Mouse (Mus musculus) hematopoietic stem cell, adult 5-6 weeks (primary cell): Measurements from ENCODE around the gene Tmem242. TPM values are rescaled to one million over a fixed set of nuclear protein-coding genes. Genes with fewer than 3 reads are reported as not detected.
A peak's percentile ranks its signal among the peaks of the same experiment; 100 is the strongest.

ENCODE experiments used
- ATAC-seq, 2 experiments: fragments of 125-278 bp in 1 of 2; replicated peaks in 1 of 2; 2 replicates each; pipeline ENCODE4 v1.8.0; 2016 to 2017; ENCODE audit warnings: inconsistent platforms in 2 of 2, mild to moderate bottlenecking in 2 of 2, moderate number of reproducible peaks in 2 of 2, low read depth in 1 of 2, moderate TSS enrichment in 1 of 2; ENCODE audit not compliant: low FRiP score in 2 of 2, poor library complexity in 2 of 2, severe bottlenecking in 2 of 2, insufficient read depth in 1 of 2, low TSS enrichment in 1 of 2
- total RNA-seq: library from RNA; stranded (forward); fragments of 172-1452, 232-1000 nt; gene quantifications from 2 replicates; pipeline ENCODE4 v1.2.3, GENCODE M21; 2017

Tmem242 gene
- total RNA-seq, 1 experiment from 2014 or later, result 25.4 TPM

DNA sequence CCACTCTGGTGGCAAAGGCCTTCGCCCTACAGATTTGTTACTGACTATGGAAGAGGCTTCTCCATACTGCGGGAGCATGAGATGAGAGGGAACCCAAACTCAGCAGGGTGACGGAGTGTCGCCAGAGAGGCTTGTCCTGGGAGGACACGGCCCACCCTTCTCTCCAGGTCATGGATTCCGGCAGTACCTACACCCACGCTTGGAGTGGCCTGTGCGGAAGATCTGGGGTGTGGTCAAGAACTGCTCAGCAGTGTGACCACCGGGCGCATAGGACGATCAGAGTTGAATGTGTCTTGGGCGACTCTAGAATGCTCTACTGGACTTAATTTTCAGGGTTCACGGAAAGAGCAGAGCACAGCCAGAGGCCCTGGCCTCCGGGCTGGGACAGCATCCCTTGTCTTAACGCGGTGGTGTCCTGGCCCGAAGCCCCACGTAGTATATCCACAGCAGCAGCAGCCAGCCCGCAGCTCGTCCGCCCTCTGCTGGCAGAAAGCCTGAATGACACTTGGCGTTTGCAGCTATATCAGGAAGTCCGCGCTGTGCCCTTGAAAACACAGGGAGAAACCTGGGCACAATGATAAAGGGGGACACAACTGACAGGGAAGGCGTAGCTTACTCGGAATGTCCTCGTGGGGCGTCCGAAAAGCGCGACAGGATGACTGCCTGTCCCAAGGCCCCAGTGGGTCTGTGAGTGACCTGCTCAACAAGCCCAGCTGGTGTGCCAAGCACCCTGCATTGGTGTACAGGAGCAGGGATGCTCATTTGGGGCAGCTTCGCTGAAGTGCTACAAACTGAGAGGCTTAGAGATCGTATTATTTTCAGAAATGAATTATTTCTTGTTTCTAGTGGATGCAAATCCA lies 42.7 kb downstream of the Tmem242 start:
- ATAC-seq, result peak; percentile 79 to 89

DNA sequence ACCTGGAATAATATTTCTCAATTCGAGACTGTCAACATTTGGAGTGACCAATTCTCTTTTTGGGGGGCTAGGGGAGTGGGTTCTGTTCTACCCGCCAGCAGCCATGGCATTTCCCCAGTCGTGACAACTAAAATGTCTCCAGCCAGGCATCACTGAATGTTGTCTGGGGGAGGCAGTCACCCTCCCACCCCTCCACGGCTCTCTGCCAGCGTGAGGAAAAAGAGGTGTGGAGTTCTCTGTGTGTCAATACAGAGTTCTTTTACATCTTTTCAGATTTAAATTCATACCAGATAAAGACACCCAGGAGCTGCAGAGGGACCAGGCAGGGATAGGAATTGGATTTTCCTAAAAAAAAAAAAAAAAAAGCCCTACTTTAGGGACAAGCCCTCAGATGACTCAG lies 43.8 kb downstream of the Tmem242 start:
- ATAC-seq, result no peak

DNA sequence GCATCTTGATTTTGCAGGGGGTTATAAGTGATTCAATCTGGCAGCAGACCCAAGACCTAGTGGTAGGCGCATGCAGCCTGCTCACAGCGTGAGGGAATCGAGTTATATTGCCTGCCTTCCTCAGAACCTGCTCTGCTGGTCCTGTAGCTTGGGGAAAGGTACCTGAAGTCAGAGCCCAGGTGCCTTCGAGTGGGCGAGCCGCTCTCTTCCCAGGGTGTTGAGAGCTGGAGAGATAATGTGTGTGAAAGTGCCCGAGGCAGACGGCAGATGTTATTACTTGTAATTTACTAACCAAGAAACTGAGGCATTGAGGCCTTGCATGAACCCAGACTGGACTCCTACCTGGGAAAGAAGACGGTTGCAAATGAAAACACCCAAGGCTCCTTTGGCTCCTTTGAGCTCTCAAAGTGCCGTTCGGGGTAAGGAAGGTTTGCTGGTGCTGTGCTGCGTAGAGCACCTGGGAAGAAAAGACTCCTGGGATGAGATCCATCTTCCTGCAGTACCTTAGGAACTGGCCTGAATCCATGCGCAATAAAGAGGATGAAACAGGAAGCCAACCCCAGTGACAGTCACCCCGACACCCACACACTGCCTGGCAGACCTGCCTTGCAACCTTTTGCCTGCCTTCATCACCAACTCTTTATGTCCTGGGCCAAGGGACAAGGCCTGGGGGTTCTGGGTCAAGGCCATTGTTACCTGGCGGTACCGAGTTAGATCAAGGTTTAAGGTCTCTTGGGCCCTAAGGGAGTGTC lies 44.4 kb downstream of the Tmem242 start:
- no peak for ATAC-seq

DNA sequence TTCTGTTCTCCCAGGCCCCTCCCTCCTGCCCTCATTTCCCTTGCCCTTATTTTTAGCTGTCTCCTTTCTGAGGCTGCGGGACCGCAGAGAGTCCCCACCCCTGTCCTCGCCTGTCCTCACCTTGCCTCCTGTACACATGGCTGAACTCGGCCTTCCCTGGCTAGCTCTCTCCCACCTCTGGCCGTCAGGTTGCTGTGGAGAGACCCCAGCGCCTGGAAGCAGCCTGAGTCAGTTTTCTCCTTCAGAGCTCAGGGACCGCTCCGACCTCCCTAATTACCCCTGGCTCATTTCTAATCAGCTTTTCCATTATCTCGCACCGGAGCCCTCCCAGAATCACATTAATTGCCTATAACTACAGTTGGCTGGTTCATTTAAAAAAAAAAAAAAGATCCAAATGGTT lies 49.4 kb downstream of the Tmem242 start:
- no peak for ATAC-seq

DNA sequence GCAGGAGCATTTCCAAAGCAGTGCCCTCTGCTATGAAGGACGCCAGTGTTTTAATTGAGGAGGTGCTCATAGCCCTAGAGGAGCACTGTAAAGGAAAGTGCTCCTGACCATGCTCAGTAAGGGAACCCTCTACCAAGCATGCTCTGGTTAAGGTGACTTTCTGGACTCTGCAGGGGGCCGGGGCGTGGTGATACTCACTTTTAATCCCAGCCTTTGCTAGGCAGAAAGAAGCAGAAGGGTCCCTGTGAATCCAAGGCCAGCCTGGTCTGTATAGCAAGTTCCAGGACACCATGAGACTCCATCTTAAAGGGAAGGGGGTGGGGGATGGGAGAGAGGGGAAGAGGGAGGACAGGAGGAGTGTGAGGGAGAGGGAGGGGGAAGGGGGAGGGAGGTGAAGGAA lies 51.7 kb downstream of the Tmem242 start:
- ATAC-seq, result no peak

DNA sequence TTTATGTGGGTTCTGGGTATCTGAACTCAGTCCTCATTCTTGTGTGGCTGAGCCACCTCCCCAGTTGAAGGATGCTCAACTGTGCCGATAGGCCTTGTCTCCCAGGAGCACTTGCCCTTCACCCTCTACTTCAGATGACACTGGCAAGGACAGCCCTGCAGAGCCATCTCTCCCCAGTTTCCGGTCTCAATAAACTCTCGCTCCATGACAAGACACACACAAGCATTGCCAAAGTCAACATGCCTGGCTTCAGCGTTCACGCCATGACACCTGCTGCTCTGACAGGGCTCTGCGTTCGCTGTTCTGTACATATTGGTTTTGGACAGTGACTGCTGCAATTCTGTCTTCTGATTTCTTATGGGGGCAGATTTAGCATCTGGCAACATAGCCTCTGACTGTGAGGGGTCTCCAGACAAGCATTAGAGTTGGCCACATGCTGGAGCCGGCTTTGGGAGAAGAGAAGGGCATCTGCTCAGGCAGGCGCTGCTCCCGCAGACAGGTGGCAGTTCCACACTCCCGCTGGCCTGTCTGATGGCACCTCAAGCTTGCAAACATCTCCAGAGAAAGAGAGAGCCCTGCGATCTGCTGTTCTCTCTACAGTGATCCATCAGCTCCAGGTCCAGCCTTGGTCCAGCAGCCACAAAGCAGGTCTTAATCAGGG lies 53.0 kb downstream of the Tmem242 start:
- no peak for ATAC-seq

DNA sequence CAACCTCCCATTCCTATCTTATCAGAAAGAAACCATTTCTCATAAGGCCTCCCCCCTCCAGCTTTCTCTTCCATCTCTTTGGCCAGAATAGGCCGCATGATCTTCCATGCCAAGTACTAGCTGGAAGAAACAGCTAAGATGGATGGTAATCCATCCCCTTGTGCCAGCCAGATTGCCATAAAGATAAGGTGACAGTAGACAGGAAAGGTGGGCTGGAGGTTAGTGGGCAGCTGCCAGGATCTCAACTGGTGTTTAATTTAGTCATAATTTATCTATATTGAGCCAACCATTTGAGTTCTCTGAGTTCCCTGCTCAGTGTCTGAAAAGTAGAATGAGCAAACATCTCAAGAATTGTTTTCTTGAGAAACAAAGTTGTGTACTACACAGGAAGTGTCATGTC lies 54.4 kb downstream of the Tmem242 start:
- no peak for ATAC-seq

DNA sequence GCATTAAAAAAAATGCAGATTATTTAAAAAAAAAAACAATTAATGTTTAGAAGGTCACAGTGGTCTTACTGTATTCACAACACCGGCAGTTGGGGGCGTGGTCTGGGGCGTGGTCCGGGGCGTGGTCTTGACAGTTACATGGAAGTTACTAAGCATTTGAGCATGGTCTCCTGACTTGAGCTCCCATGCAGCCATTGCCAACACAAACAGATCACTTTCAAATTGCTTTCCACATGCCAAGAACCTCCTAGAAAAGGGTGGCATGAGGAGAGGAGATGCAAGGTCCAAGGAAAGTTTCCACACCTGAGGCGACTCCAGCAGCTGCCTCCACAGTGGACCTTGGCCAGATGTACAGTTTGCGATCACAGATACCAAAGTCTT lies 62.1 kb downstream of the Tmem242 start:
- peak; percentile 51 to 69; a peak in 2 of 4 replicates for ATAC-seq

DNA sequence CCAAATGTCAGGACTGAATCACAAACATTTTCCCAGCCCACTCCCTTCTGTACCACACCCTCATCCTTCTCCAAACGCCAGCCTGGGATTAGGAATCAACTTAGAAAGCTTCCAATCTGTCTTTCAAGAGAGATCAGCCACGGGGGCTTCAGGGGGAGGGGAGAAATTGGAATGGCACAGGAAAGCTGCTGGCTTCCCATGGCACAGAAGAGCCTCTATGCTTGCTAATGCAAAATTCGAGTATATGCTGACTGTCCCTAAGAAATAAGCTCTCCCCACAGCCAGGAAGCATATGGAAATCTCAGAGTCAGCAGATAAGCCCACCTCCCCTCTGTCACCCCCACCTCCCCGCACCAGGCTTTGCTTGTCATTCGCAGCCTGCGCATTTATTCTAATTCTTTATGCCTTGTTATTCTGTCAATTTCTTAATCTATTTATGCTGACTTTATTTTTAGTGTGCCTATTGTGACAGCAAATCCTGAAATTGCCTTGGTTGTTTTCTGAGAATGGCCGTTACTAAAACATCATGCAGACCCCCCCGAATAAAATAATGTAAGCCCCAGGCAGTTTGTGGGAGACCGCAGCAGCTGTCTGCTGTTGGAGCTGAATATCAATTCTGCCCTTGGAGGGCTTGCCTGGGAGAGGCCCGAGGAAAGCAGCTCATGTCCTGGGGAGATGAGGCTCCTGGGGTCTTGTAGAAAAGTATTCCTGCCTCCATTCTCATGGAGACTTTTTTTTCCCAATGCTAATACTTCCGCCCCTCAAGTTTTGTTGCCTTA lies 62.7 kb downstream of the Tmem242 start:
- ATAC-seq, result no peak

DNA sequence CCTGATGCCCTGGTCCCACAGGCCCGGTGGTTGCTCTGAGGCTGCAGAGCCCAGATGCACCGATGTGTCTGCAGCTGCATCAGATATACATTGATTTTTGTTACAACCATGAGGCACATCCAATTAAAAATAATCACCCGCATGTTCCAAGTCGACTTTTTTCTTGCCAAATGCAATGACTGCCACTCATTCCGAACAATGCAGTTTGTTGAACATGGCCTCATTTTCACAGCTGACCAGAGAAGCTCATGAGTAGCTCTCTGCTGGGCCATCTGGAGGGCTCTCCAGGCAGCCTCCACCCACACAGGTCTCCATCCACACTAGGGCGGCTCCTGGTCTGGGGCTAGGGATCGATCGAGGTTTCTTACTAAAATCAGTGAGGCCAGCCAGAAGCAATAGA lies 67.1 kb downstream of the Tmem242 start:
- ATAC-seq, result no peak

DNA sequence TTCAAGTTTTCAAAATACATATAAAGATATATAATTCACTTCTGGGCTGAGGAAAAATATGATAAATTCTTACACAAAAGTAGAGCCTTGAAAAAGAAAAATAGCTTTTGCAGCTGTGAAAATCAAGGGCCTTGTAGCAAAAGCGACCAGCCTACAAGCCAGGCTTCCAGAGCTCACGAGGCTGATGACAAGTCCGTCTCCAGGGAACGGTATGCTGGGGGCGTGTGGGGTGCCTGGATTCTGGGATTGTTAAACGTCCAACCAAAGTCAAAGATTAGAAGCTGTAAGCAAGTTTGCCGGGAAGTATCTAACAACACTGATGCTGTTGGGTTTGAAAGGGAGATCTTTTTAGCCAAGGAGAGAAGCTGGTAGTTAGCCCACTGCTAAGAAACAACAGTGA lies 68.5 kb downstream of the Tmem242 start:
- ATAC-seq, result no peak

DNA sequence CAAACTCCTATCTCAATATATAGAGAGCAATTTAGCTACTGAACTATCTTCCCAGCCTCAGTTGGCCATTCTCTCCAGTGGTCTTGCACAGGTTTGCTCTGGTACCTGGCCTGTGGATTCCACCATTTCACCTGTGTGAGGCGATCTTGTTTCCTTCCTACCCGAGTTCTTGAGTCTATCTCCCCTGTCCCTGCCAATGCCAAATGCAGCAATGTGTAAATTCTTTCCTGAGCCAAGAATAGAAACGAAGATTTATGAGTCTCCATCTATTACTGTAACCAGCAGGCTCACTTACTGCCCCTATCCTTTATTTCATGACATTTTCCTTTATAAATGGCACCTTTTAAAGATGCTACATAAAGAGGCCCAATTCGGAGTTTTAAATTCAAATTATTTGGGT lies 69.0 kb downstream of the Tmem242 start:
- ATAC-seq, result no peak

DNA sequence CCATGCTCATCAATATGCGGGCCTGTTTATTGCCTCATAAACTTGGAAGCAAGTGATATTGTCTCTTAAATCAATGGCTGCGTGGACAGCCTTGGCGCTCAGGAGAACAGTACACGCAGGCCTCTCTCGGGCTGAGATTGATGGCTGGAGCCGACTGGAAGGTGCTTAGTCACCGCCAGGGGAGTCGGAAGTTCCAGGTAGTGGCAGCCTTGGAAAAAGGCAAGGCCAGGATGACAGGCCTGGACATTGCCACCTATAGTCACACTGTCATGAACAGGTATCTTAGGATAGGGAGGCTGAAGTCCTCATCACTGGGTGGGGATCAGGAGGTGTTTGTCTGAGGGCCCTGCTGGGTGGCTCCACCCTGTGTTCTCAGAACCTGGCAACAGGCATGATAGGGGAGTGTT lies 74.1 kb downstream of the Tmem242 start:
- ATAC-seq, result no peak

Other genes starting within 250 kb of the Tmem242 start
- 1.4 TPM in 1 of 2 replicates, not detected in the other for gene Ldhal6b, start 21.5 kb downstream of the Tmem242 start, total RNA-seq
- gene Zdhhc14, start 52.3 kb upstream of the Tmem242 start, total RNA-seq, result 1.3 and 1.5 TPM in 2 replicates